Mouse (Mus musculus) forebrain, embryonic 14.5 days (tissue): Measurements from ENCODE around the gene Nup155. TPM values are rescaled to one million over a fixed set of nuclear protein-coding genes. Genes with fewer than 3 reads are reported as not detected.
"Not testable (repeated sequence)": the region's sequence is repeated elsewhere in the genome, so short reads cannot be mapped to it uniquely, and the experiment has no call there.

Experiments used
- ATAC-seq: fragments of 200-750 bp; cut with Nextera tagmentation; 2 replicates; pipeline ENCODE4 v1.8.0; 2017; ENCODE audit warnings: mild to moderate bottlenecking, moderate library complexity
- DNase-seq: peaks from one replicate; pipeline ENCODE4 v3.0.0-alpha.2; 2015; ENCODE audit warnings: low spot score
- H3K27ac ChIP-seq: fragments of 300-500 bp; sonication (generic); 2 replicates; pipeline ENCODE4 v1.5.1; 2014; ENCODE audit warnings: low read depth, mild to moderate bottlenecking, control low read depth, low read length, moderate library complexity
- H3K27me3 ChIP-seq: fragments of 300-500 bp; sonication (generic); replicated peaks from 2 replicates; pipeline ENCODE4 v1.6.1; 2014; ENCODE audit warnings: low read length, control low read depth, mixed read lengths; ENCODE audit not compliant: control insufficient read depth, insufficient read depth
- H3K36me3 ChIP-seq: fragments of 300-500 bp; sonication (generic); 2 replicates; pipeline ENCODE4 v1.6.1; 2014; ENCODE audit warnings: low read length, control low read depth; ENCODE audit not compliant: control insufficient read depth, insufficient read depth
- H3K4me1 ChIP-seq: fragments of 300-500 bp; sonication (generic); 2 replicates; pipeline ENCODE4 v1.6.1; 2014; ENCODE audit warnings: antibody characterized with exemption, low read length, control low read depth; ENCODE audit not compliant: control insufficient read depth, insufficient read depth
- H3K4me2 ChIP-seq: fragments of 300-500 bp; sonication (generic); 2 replicates; pipeline ENCODE4 v1.6.1; 2014; ENCODE audit warnings: mild to moderate bottlenecking, control low read depth, low read length
- H3K4me3 ChIP-seq: fragments of 300-500 bp; sonication (generic); 2 replicates; pipeline ENCODE4 v1.5.1; 2014; ENCODE audit warnings: low read depth, low read length, control low read depth
- H3K9ac ChIP-seq: fragments of 300-500 bp; sonication (generic); 2 replicates; pipeline ENCODE4 v1.6.1; 2014; ENCODE audit warnings: mild to moderate bottlenecking, low read length, control low read depth, moderate library complexity
- H3K9me3 ChIP-seq: fragments of 300-500 bp; sonication (generic); replicated peaks from 2 replicates; pipeline ENCODE4 v1.6.1; 2016; ENCODE audit warnings: low read length, control low read depth, mixed read lengths; ENCODE audit not compliant: control insufficient read depth
- WGBS: fragments of 180-500 bp; shearing (Covaris S2); extraction: QIAGEN DNeasy Blood & Tissue Kit; methylation state at CpG from one replicate; pipeline ENCODE4 v1.1.7; 2014; 5-methylcytosine and 5-hydroxymethylcytosine counted together
- polyA plus RNA-seq: library from polyadenylated mRNA; unstranded; fragments of >200 nt; fragmentation: Nextera tagmentation; extraction: Ambion mirVana; gene quantifications from 2 replicates; pipeline ENCODE4 v1.2.1, GENCODE M21; 2014

Nup155 gene
- 11.0 and 14.0 TPM in 2 replicates for polyA plus RNA-seq

DNA sequence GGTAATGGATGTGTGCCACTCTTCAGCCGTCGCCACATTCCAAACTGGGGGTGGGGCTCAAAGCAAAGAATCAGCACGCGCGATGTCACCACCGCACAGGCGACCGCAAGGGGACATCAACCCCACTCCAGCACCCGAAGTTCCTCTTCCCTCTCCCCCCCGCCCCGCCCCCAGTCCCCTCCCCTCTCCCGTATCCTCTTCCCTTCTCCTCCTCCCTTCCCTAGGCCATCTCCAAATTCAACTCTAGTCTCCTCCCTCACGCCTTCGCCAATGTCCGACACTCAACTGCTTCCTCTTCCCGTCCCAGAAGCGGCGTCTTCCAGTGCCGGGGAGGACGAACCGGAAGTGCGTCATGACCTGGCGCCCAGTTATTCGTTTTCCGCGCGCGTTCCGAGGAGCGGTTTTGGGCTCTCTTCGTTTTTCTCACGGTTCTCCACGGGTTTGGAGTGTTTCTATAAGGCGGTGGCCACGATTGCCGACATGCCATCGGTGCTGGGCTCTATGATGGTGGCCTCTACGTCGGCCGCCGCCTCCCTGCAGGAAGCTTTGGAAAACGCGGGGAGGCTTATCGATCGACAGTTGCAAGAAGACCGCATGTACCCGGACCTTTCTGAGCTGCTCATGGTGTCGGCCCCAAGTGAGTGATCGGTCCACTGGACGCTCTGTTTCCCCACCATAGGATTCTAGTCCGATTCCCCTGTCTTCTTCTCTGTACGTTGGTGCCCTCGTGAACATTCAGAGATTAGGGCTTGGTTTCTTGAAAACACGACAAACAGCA is at the start of gene Nup155:
Nup155 (plus strand) TSS at position 308 of the 778 bp plus-strand sequence.
- peak within 1 kb of the TSS; percentile 80 for H3K9ac ChIP-seq
- no peaks in the 10 kb centered on the region for H3K27me3 ChIP-seq
- H3K27ac ChIP-seq = peak within 1 kb of the TSS; percentile 61; the same call in 1 of the 2 replicates
- DNase-seq = peak; percentile 97
- H3K4me1 ChIP-seq = peaks cover 10% of the 10 kb centered on the region
- WGBS = under 1% methylated on average over 54 of the region's 54 CpGs
- H3K4me3 ChIP-seq = peak within 1 kb of the TSS; percentile 83
- no peaks in the 10 kb centered on the region for H3K9me3 ChIP-seq
- H3K4me2 ChIP-seq = peak within 1 kb of the TSS; percentile 67
- peaks cover 25% of the 10 kb centered on the region for H3K36me3 ChIP-seq
- peak; percentile 98 for ATAC-seq

- ATAC-seq (no peak), DNase-seq (peak; percentile 5)
- Histone ChIP-seq H3K4me3 (no peak overlapping the region), H3K4me1 (no peaks in the 10 kb centered on the region), H3K9me3 (no peaks in the 10 kb centered on the region), H3K9ac (no peak overlapping the region), H3K27ac (no peak overlapping the region), H3K4me2 (no peak overlapping the region), H3K27me3 (no peaks in the 10 kb centered on the region), H3K36me3 (peaks cover 22% of the 10 kb centered on the region; the same call in 1 of the 2 replicates)
- WGBS = 84% methylated on average over 6 of the region's 6 CpGs
These were observed 43.9 kb upstream of the Nup155 start for GRCm38 (mm10) chr15:8065221-8065620.

DNA sequence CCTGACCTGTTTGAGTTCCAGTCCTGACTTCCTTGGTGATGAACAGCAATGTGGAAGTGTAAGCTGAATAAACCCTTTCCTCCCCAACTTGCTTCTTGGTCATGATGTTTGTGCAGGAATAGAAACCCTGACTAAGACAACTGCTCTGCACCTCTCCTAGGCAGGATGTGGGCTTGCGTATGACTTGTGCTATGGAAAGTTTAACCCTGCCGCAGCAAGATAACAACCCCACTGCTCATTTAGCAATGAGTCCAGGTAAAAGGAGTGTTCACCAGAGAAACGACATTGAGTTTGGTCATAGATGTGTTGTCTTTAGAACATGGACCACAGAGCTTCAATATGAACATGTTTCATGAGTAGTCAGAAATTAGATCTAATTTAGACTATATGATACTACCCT is 35.9 kb upstream of the Nup155 start:
- H3K27me3 ChIP-seq, H3K4me3 ChIP-seq, H3K27ac ChIP-seq, H3K9me3 ChIP-seq, H3K9ac ChIP-seq, H3K4me2 ChIP-seq, H3K4me1 ChIP-seq, ATAC-seq, DNase-seq: not testable (repeated sequence)
- peaks cover 45% of the 10 kb centered on the region for H3K36me3 ChIP-seq
- 96% methylated on average over 3 of the region's 3 CpGs for WGBS

GRCm38 (mm10) chr15:8082139-8082538 is 26.9 kb upstream of the Nup155 start:
- 94% methylated on average over 8 of the region's 8 CpGs for WGBS
- no peak for ATAC-seq
- no peak overlapping the region for H3K27ac ChIP-seq
- DNase-seq = no peak
- H3K9ac ChIP-seq = no peak overlapping the region
- no peaks in the 10 kb centered on the region for H3K4me1 ChIP-seq
- H3K4me3 ChIP-seq = no peak overlapping the region
- H3K36me3 ChIP-seq = peaks cover 44% of the 10 kb centered on the region
- no peaks in the 10 kb centered on the region for H3K9me3 ChIP-seq
- H3K27me3 ChIP-seq = no peaks in the 10 kb centered on the region
- H3K4me2 ChIP-seq = no peak overlapping the region

GRCm38 (mm10) chr15:8087293-8087692 is 21.8 kb upstream of the Nup155 start:
- Histone ChIP-seq H3K4me3 (no peak overlapping the region), H3K4me1 (no peaks in the 10 kb centered on the region), H3K27me3 (no peaks in the 10 kb centered on the region), H3K9me3 (no peaks in the 10 kb centered on the region), H3K4me2 (no peak overlapping the region), H3K36me3 (peaks cover 23% of the 10 kb centered on the region), H3K27ac (no peak overlapping the region), H3K9ac (no peak overlapping the region)
- no peak for DNase-seq
- no peak for ATAC-seq
- WGBS = 94% methylated on average over 4 of the region's 4 CpGs

DNA sequence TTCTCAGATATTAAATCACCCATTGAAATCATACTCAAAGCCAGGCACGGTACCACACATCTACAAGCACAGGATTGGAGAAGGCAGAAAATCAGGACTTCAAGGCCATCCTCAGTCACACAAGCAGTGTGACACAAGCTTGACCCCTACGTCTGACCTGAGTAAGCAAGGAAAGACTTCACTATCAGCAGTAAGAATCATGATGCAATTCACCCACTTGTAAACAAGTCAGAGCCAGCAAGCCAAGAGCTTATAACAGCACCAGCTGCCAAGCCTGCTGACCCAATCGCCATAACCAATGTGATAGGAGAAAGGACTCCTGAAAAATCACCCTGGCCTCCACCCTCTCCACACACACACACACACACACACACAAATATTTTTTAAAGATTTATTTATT is 20.4 kb upstream of the Nup155 start:
- Histone ChIP-seq H3K4me3 (no peak overlapping the region), H3K27ac (no peak overlapping the region), H3K4me2 (no peak overlapping the region), H3K9ac (no peak overlapping the region), H3K9me3 (no peaks in the 10 kb centered on the region), H3K27me3 (no peaks in the 10 kb centered on the region), H3K36me3 (peaks cover 31% of the 10 kb centered on the region), H3K4me1 (no peaks in the 10 kb centered on the region)
- WGBS = 93% methylated on average over 3 of the region's 3 CpGs
- DNase-seq = no peak
- no peak for ATAC-seq

- H3K36me3 ChIP-seq = peaks cover 44% of the 10 kb centered on the region
- H3K27ac ChIP-seq = no peak overlapping the region
- H3K9me3 ChIP-seq = no peaks in the 10 kb centered on the region
- 97% methylated on average over 2 of the region's 2 CpGs for WGBS
- DNase-seq (no peak), ATAC-seq (no peak)
- H3K9ac ChIP-seq = no peak overlapping the region
- H3K4me2 ChIP-seq = no peak overlapping the region
- no peaks in the 10 kb centered on the region for H3K4me1 ChIP-seq
- no peak overlapping the region for H3K4me3 ChIP-seq
- H3K27me3 ChIP-seq = no peaks in the 10 kb centered on the region
These were observed 18.4 kb upstream of the Nup155 start for GRCm38 (mm10) chr15:8090685-8091084.

DNA sequence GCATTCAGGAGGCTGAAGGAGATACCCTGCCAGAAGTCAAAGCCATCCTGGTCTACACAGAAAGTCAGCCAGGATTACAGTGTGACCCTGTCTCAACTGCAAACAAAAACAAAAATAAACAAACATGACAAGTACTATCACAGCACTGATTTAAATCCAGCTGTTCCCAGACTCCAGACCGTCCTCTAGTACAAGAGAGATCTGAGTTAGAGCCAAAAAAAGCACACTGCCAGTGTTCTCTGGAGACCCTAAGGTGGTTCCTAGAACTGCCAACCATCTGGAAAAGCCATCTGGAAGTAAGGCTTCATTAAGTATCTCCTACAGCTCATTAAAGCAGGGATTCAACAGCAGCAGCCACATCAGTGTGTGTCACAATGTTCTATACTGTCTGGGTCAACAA is 16.4 kb upstream of the Nup155 start:
- H3K4me3 ChIP-seq, H3K27ac ChIP-seq, DNase-seq, H3K4me1 ChIP-seq, H3K27me3 ChIP-seq, ATAC-seq, H3K9me3 ChIP-seq, H3K9ac ChIP-seq, H3K4me2 ChIP-seq: not testable (repeated sequence)
- WGBS = 93% methylated on average over 1 of the region's 1 CpGs
- peaks cover 54% of the 10 kb centered on the region for H3K36me3 ChIP-seq

GRCm38 (mm10) chr15:8097853-8098252 is 11.2 kb upstream of the Nup155 start:
- Histone ChIP-seq H3K4me3 (peak overlapping the region; percentile 66; the same call in 1 of the 2 replicates), H3K36me3 (peaks cover 31% of the 10 kb centered on the region), H3K27me3 (no peaks in the 10 kb centered on the region), H3K9ac (no peak overlapping the region), H3K4me2 (peak overlapping the region; percentile 71), H3K4me1 (no peaks in the 10 kb centered on the region), H3K9me3 (no peaks in the 10 kb centered on the region), H3K27ac (no peak overlapping the region)
- DNase-seq (peak; percentile 55), ATAC-seq (no peak)
- 34% methylated on average over 7 of the region's 7 CpGs for WGBS
